Mouse (Mus musculus) liver, postnatal 0 days (tissue): ENCODE measurements around the gene Cdc25a.

Experiments
- CTCF ChIP-seq: sonication (generic); IDR thresholded peaks from 2 replicates; pipeline ENCODE4 v1.5.1; 2016; ENCODE audit warnings: antibody characterized with exemption, low read depth
- EP300 ChIP-seq: IDR thresholded peaks from 2 replicates; pipeline ENCODE4 v1.6.1; 2016; ENCODE audit warnings: antibody characterized with exemption, low read depth, mild to moderate bottlenecking

GRCm38 (mm10) chr9:109930752-109931151 is 55.4 kb downstream of the Cdc25a start:
- TF ChIP-seq EP300, result no peak
- no peak for TF ChIP-seq CTCF
